Mouse (Mus musculus) liver, postnatal 0 days (tissue): ENCODE data around the gene Rasgef1c. TPM values are rescaled to one million over a fixed set of nuclear protein-coding genes. Genes with fewer than 3 reads are reported as not detected.

ENCODE experiments used
- ATAC-seq: fragments of 200-750 bp; cut with Nextera tagmentation; 2 replicates; pipeline ENCODE4 v1.8.0; 2017; ENCODE audit warnings: mild to moderate bottlenecking, moderate library complexity
- DNase-seq: peaks from one replicate; pipeline ENCODE4 v3.0.0-alpha.2; 2016
- H3K27ac ChIP-seq: fragments of 300-500 bp; sonication (generic); 2 replicates; pipeline ENCODE4 v1.5.1; 2014; ENCODE audit warnings: antibody characterized with exemption, moderate library complexity, mild to moderate bottlenecking, low read depth
- H3K27me3 ChIP-seq: fragments of 300-500 bp; sonication (generic); 2 replicates; pipeline ENCODE4 v1.6.1; 2014; ENCODE audit warnings: low read length, control low read depth, mixed read lengths; ENCODE audit not compliant: insufficient read depth
- H3K36me3 ChIP-seq: fragments of 300-500 bp; sonication (generic); replicated peaks from 2 replicates; pipeline ENCODE4 v1.6.1; 2014; ENCODE audit warnings: mild to moderate bottlenecking, control low read depth, low read length, moderate library complexity, mixed read lengths; ENCODE audit not compliant: insufficient read depth
- H3K4me1 ChIP-seq: fragments of 300-500 bp; sonication (generic); 2 replicates; pipeline ENCODE4 v1.6.1; 2014; ENCODE audit warnings: antibody characterized with exemption, mild to moderate bottlenecking, control low read depth; ENCODE audit not compliant: insufficient read depth
- H3K4me2 ChIP-seq: fragments of 300-500 bp; sonication (generic); 2 replicates; pipeline ENCODE4 v1.6.1; 2014; ENCODE audit warnings: low read depth, mild to moderate bottlenecking, low read length, moderate library complexity, mixed read lengths
- H3K4me3 ChIP-seq: fragments of 300-500 bp; sonication (generic); 2 replicates; pipeline ENCODE4 v1.5.1; 2014; ENCODE audit warnings: low read depth, low read length
- H3K9ac ChIP-seq: fragments of 300-500 bp; sonication (generic); replicated peaks from 2 replicates; pipeline ENCODE4 v1.6.1; 2014; ENCODE audit warnings: mild to moderate bottlenecking, moderate library complexity
- H3K9me3 ChIP-seq: fragments of 300-500 bp; sonication (generic); 2 replicates; pipeline ENCODE4 v1.6.1; 2016; ENCODE audit warnings: mild to moderate bottlenecking, control low read depth, low read length, mixed read lengths
- CTCF ChIP-seq: sonication (generic); IDR thresholded peaks from 2 replicates; pipeline ENCODE4 v1.5.1; 2016; ENCODE audit warnings: antibody characterized with exemption, low read depth
- EP300 ChIP-seq: IDR thresholded peaks from 2 replicates; pipeline ENCODE4 v1.6.1; 2016; ENCODE audit warnings: antibody characterized with exemption, low read depth, mild to moderate bottlenecking
- WGBS: fragments of 180-500 bp; shearing (Covaris S2); extraction: QIAGEN DNeasy Blood & Tissue Kit; methylation state at CpG from one replicate; pipeline ENCODE4 v1.1.7; 2014; ENCODE audit not compliant: insufficient replicate concordance; 5-methylcytosine and 5-hydroxymethylcytosine counted together
- polyA plus RNA-seq: library from polyadenylated mRNA; unstranded; fragments of >200 nt; fragmentation: Nextera tagmentation; extraction: Ambion mirVana; gene quantifications from 2 replicates; pipeline ENCODE4 v1.2.1, GENCODE M21; 2015

Rasgef1c gene
- polyA plus RNA-seq: not detected in 2 replicates

DNA sequence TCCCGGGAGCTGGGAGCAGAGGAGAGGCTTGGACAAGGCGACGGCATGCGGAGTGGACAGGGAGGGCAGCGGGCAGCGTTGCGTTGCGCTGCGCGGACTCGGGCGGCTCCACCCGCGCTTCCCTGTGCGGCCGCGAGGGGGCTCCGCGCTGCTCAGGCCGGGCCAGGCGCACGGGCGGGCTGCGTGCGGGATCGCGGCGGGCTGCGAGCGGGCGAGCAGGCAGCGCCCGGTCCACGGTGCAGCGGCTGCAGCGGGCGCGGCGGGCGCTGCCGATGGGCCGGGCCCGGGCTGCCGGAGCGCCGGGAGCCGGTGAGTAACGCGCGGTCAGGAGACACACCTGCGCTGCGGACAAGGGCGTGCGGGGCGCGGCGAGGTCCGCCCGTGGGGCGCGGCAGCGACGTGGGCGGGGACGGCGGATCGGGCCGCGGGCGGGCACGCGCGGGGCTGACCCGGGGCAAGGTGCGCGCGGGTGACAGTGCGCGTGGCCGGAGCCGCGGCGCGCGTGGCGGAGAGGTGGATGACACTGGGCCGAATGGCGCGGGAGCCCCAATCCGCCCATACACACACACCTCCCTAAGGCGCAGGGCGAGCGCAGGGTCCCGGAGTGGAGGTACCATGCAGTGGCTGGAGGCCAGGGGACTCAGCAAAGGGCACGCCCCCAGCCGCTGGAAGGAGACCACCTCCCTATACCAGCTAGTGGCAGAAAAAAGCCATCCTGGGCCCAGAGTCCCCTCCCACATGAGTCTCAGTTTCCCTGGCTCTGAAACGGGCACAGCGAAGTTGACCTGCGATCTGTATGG, at the start of gene Rasgef1c:
Gene Rasgef1c, plus strand, starts transcription at position 177 of the 800 bp plus-strand sequence.
- Histone ChIP-seq H3K27me3 (peaks cover 28% of the 10 kb centered on the region), H3K9ac (peak within 1 kb of the TSS; percentile 30; the same call in 1 of the 2 replicates), H3K4me2 (peak within 1 kb of the TSS; percentile 96), H3K4me3 (peak within 1 kb of the TSS; percentile 51), H3K36me3 (no peaks in the 10 kb centered on the region), H3K9me3 (0 out of 2 replicates have a peak, but pooled peaks cover 3% of the 10 kb centered on the region), H3K4me1 (peaks cover 3% of the 10 kb centered on the region; the same call in 1 of the 2 replicates), H3K27ac (no peak within 1 kb of the TSS)
- peak; percentile 82 for ATAC-seq
- no peak for TF ChIP-seq EP300
- peak; percentile 61 for TF ChIP-seq CTCF
- WGBS: 6% methylated on average over 52 of the region's 99 CpGs
- DNase-seq: peak; percentile 74

DNA sequence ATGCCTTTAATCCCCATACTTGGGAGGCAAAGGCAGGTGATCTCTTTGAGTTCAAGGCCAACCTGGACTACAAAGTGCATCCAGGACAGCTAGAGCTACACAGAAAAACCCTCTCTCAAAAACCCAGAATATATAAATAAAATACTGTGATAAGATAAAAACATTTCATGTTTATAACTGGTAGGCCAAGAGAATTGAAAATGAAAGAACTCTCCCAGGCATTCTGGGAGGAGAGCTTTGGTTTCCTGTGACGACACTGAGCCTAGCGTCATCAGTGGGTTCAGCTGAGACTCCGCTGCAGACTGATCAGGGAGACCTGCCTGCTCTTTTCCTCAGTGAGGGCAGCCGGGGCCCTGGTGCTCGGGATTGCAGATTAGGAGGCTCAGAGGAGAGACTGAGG, 46.5 kb upstream of the Rasgef1c start:
- no peak for DNase-seq
- no peak overlapping the region for H3K4me3 ChIP-seq
- H3K27me3 ChIP-seq: no peaks in the 10 kb centered on the region
- peaks cover 4% of the 10 kb centered on the region; the same call in 1 of the 2 replicates for H3K4me1 ChIP-seq
- TF ChIP-seq EP300 (no peak), CTCF (no peak)
- H3K9me3 ChIP-seq: no peaks in the 10 kb centered on the region
- peaks cover 13% of the 10 kb centered on the region for H3K36me3 ChIP-seq
- WGBS: 55% methylated on average over 5 of the region's 5 CpGs
- ATAC-seq: no peak
- H3K4me2 ChIP-seq: no peak overlapping the region
- H3K27ac ChIP-seq: no peak overlapping the region
- H3K9ac ChIP-seq: no peak overlapping the region

DNA sequence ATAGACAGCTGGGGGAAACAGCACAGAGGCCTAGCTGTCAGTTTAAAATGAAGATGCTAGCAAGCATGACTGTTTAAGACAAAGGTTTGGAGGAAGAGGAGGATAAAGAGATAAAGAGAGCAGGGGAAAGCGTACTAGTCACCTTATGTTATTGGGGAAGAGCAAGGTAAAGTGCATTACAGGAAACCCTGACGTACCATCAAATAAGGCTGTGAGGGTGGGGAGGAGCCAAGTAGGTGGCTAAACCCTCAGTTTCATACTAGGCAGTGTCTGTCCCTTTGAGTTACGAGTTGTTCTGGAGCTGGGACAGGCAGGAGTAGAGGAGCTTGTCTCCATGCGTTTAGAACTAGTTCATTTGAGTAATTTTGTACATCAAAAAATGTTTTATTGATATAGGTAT, 40.5 kb upstream of the Rasgef1c start:
- 76% methylated on average over 4 of the region's 4 CpGs for WGBS
- Histone ChIP-seq H3K4me2 (no peak overlapping the region), H3K9me3 (no peaks in the 10 kb centered on the region), H3K36me3 (peaks cover 11% of the 10 kb centered on the region), H3K27me3 (no peaks in the 10 kb centered on the region), H3K4me1 (peaks cover 4% of the 10 kb centered on the region; the same call in 1 of the 2 replicates), H3K27ac (no peak overlapping the region), H3K9ac (no peak overlapping the region), H3K4me3 (no peak overlapping the region)
- TF ChIP-seq EP300 (no peak), CTCF (no peak)
- ATAC-seq: no peak
- no peak for DNase-seq

DNA sequence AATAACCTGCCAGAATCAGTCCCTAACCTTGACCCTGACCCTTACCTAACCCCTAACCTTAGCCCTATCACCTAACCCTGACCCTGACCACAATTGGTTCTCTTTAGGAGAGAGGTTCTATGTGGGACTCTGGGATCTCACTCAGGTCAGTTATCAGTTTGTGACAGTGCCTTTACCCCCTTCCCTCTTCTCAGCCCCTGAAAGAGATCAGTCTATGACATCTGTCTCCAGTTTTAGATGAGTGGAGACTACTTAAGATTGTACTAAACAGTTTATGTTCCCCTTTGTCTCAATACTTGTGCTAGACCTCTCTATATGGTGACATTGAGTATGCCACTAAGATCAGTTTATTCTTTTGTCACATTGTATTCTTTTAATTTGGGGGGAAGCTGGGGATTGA, 37.7 kb upstream of the Rasgef1c start:
- Histone ChIP-seq H3K36me3 (peaks cover 25% of the 10 kb centered on the region), H3K4me1 (peaks cover under 1% of the 10 kb centered on the region; the same call in 1 of the 2 replicates), H3K27ac (no peak overlapping the region), H3K9me3 (no peaks in the 10 kb centered on the region), H3K4me3 (no peak overlapping the region), H3K27me3 (no peaks in the 10 kb centered on the region), H3K4me2 (no peak overlapping the region), H3K9ac (no peak overlapping the region)
- ATAC-seq (0 out of 2 replicates have a peak, but pooled peaks have one; percentile 33), DNase-seq (no peak)
- TF ChIP-seq EP300 (peak; percentile 76), CTCF (no peak)

DNA sequence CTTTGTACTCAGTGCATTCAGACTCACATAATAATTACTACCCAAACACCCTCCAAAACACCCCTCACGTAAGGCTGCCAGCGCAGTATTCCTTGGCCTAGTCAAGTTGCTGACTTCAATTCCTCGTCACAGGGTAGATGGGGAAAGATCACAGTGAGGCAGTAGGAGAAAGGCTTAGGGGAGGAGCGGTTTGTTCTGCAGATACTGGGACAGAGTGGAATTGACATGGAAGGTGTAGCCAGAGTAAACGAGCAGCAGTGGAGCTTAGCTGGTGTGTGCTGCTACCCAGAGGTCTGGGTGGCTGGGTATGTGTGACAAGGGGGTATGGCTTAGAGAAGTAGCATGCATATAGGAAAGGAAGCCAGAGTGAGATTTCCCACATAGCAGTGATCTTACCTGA, 34.3 kb upstream of the Rasgef1c start:
- H3K4me3 ChIP-seq: no peak overlapping the region
- no peak for ATAC-seq
- no peak for DNase-seq
- H3K27ac ChIP-seq: no peak overlapping the region
- 84% methylated on average over 5 of the region's 5 CpGs for WGBS
- H3K4me2 ChIP-seq: no peak overlapping the region
- H3K36me3 ChIP-seq: peaks cover 42% of the 10 kb centered on the region
- TF ChIP-seq CTCF (no peak), EP300 (no peak)
- H3K27me3 ChIP-seq: no peaks in the 10 kb centered on the region
- no peaks in the 10 kb centered on the region for H3K9me3 ChIP-seq
- H3K4me1 ChIP-seq: no peaks in the 10 kb centered on the region
- no peak overlapping the region for H3K9ac ChIP-seq

DNA sequence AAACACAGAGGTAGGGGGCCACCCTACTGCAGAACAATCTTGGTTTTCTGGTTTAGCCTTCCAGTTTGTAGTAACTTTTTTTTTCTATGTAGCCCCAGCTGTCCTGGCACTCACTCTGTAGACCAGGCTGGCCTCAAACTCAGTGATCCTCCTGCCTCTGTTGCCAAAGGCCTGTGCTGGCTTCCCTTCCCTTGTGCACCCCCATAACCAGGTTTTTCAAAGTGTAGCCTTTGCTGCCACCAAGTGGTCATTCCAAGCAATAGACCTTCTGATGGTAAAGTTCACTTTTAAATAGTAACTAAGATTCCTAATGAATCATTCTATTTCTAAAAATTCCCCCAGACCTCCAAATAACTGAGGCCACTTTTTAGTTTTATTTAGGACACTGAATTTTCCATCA, 31.9 kb upstream of the Rasgef1c start:
- Histone ChIP-seq H3K36me3 (peaks cover 50% of the 10 kb centered on the region), H3K9ac (no peak overlapping the region), H3K4me3 (no peak overlapping the region), H3K4me1 (peaks cover 4% of the 10 kb centered on the region; the same call in 1 of the 2 replicates), H3K27ac (no peak overlapping the region), H3K9me3 (no peaks in the 10 kb centered on the region), H3K27me3 (no peaks in the 10 kb centered on the region), H3K4me2 (no peak overlapping the region)
- ATAC-seq: no peak
- DNase-seq: peak; percentile 63
- TF ChIP-seq EP300: no peak; the same call in 1 of the 2 replicates
- peak; percentile 81 for TF ChIP-seq CTCF
